Mouse (Mus musculus): Measurements from ENCODE around the gene Arhgef15.
A peak's percentile ranks its signal among the peaks of the same experiment; 100 is the strongest.
"Not testable (repeated sequence)": the region's sequence is repeated elsewhere in the genome, so short reads cannot be mapped to it uniquely, and the experiment has no call there.

Gene Arhgef15

DNA sequence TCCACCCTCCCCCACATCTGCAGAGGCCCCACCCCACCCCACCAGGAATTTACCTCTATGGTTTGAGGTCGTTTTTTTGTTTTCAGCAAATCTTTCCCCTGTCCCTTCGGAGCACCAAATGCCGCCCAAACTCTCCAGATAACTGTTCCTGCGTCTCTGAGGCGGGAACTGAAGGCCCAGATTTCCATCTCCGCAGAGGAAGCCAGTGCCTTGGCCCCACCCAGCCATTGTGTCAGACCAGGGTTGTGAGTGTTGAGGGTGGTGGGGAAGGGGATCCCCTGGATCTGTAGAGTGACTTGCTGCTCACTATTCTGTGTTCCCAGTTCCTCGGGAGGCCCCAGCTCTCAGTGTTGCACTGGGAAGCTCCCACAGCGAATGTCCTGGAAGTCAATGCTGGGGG is at the start of gene Arhgef15:
Gene Arhgef15, minus strand, starts transcription at position 173 of the 400 bp plus-strand sequence.
- DNase-seq (ENCODE audit: low read depth, low spot score): no peak

- DNase-seq (ENCODE audit: low read depth, low spot score): not testable (repeated sequence)
Measured at GRCm38 (mm10) chr11:69006575-69006974, 49.3 kb upstream of the Arhgef15 start.

- no peak for DNase-seq (ENCODE audit: low read depth, low spot score)
Measured at GRCm38 (mm10) chr11:69005193-69005592, 47.9 kb upstream of the Arhgef15 start.

DNA sequence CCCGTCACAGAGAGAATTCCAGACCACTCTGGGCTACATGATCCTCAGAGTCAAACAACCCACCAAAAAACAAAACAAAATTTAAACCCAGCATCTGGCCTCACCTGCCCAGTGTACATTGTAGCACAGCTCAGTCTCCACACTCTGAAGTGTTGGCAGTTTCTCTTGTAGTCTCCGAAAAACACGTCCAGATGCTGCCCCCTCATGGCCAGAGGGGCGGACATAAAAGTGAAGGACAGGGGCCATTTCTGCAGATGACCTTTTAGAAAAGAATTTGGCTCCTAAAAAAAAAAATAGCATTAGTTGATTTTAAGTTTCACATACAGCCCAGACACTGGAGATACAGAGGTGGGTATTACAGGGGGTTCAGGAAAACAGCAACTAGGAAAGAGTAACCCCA is 46.3 kb upstream of the Arhgef15 start:
- no peak for DNase-seq (ENCODE audit: low read depth, low spot score)

- DNase-seq (ENCODE audit: low read depth, low spot score): not testable (repeated sequence)
Measured at GRCm38 (mm10) chr11:69002782-69003181, 45.5 kb upstream of the Arhgef15 start.

DNA sequence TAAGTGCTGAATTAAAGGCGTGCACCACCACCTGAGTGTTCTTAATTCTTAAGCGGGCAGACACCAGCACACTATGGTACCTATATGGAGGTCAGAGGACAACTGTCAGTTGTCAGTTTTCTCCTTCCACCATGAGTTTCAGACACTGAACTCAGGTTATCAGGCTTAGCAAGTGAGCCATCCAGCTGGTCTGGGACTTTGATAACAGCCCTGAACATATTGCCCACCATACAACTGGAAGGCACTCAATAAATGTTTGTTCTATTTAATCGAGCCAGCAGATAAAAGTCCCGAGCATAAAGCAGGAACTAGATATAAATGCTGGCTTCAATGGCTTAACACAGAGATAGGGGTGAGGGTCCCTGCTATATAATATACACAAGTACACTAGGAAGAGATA is 39.8 kb upstream of the Arhgef15 start:
- DNase-seq (ENCODE audit: low read depth, low spot score): no peak

DNA sequence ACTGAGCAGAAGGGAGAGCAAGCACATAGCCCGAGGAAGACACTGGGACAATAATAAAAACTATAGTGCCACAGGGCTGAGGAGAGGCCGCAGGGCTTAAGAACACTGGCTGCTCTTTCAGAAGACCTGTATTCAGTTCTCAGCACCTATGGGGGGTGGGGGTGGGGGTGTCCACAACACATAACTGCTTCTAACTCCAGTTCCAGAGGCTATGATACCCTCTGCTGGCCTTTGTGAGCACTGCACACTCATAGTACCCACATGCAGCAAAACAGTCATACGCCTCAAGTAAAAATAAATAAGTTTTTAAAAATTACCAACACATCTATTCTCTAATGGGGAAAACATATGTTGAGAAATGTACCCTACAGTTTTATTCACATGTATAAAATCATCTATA is 37.1 kb upstream of the Arhgef15 start:
- DNase-seq (ENCODE audit: low read depth, low spot score): no peak

DNA sequence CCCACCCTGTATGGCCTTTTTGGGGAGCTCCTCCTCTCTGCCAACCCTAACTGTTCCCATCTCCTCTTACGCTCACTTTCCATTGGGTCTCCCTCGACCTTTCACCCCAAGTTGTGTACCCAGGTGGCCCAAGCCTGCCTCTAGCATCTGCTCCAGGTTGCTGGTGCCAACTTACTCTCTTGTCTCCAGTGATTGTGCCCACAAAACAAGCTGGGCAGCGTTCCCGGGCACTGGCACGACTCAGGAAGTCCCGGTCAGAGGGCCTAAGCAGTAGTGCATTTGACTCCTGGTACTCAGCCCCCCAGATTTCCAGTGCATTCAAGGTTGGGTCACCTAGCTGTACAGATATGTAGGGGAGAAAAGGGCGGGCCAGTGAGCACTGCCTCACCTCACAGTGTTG is 35.8 kb upstream of the Arhgef15 start:
- DNase-seq (ENCODE audit: low read depth, low spot score): no peak

GRCm38 (mm10) chr11:68988341-68988740 is 31.1 kb upstream of the Arhgef15 start:
- DNase-seq (ENCODE audit: low read depth, low spot score): no peak

- DNase-seq (ENCODE audit: low read depth, low spot score): no peak
Measured at GRCm38 (mm10) chr11:68987365-68987882, 30.1 kb upstream of the Arhgef15 start.

- DNase-seq (ENCODE audit: low read depth, low spot score): peak; percentile 73
Measured at GRCm38 (mm10) chr11:68982639-68983369, 25.5 kb upstream of the Arhgef15 start.

DNA sequence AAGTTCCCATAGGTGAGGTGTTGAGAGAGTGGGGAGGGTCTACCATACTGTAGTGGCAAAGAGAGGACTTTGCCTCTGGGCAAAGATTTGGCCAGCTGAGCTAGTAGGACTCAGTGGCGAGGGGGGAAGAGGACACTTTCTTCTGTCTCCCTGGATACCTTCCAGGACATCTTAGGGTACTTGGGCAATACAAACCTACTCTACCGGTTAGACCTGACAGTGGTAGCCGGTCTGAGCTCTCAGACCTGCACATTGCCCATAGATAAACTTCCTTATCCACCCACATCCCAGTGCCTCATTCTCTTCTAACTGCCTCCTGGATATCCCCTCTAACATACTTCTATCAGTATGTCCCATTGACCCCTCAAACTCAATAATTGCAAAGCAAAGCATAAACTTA is 23.6 kb upstream of the Arhgef15 start:
- no peak for DNase-seq (ENCODE audit: low read depth, low spot score)

DNA sequence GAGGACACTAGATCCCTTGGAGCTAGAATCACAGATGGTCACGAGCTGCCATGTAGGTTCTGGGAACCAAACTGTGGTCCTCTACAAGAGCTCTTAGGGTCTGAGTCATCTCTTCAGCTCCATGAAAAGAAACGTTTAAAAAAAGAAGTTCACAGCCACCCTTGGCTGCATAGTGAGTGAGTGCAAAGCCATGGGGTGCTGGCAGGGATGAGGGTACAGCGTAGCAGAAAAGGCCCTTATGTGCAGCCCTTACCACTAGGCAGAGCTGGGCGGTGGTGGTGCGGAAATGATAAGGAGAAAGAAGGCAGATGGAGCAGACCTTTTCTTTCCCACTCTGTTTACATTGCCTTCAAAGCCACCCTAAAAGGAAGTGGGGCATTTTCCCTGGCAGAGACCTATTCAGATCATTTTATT is 22.0 kb upstream of the Arhgef15 start:
- no peak for DNase-seq (ENCODE audit: low read depth, low spot score)

GRCm38 (mm10) chr11:68975601-68976000 is 18.3 kb upstream of the Arhgef15 start:
- no peak for DNase-seq (ENCODE audit: low read depth, low spot score)

DNA sequence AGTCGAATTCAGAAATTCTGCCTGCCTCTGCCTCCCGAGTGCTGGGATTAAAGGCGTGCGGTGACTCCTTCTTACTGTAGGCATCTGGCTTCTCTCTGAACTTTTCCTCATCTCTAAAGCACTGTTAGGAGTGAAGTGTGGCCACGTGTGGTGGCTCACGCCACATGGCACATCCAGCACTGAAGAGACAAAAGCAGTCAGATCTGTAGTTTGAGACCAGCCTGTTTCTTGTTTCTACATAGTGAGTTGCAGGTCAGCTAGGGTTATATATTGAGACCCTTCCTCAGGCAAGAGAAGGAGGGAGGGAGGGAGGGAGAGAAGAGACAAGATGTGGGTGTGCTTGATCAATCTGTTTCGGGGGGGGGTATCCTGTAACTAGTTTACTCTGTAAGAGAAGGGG is 17.8 kb upstream of the Arhgef15 start, which contains the start of gene Rangrf:
Gene Rangrf, minus strand, starts transcription at position 101 of the 400 bp plus-strand sequence.
- no peak for DNase-seq (ENCODE audit: low read depth, low spot score)

- DNase-seq (ENCODE audit: low read depth, low spot score): no peak
Measured at GRCm38 (mm10) chr11:68974059-68974450, 16.8 kb upstream of the Arhgef15 start.

DNA sequence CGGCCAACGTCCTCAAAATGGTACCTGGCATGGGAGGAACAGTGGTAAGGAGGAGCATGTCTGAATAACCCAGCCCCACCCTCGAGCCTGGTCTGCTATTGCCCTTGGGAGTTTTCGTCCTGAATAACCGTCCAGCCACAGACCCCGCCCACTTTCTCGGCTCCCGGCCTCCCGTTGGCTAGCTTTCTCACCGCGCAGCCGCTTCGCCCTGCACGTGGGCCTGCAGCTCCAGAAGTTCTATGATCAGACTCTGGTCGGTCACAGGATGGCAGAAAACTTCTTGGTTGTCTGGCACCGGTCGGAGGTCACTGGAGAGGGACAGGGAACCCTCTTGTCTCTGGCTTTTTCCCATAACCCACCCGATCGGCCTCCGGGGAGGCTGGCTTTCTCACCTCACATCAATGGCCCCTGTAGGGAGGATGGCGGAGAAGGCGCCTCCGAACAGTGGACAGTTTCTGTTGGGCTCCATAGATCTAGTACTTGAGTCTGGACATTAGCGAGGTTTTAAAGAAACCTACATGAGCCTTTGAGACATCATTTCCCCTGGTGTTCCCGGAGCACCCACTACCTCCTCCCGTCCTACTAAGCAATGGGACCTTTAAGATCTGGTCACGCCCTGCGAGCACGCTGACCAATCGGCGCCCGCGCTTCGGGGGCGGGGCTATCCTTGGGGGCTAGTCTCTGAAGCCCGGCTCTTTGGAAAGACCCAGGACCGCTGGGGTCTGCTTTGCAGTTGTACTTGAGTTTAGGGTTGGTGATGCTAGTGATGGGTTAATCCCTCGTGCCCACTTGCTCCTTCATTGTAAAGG is 16.2 kb upstream of the Arhgef15 start:
- DNase-seq (ENCODE audit: low read depth, low spot score): peak; percentile 88

DNA sequence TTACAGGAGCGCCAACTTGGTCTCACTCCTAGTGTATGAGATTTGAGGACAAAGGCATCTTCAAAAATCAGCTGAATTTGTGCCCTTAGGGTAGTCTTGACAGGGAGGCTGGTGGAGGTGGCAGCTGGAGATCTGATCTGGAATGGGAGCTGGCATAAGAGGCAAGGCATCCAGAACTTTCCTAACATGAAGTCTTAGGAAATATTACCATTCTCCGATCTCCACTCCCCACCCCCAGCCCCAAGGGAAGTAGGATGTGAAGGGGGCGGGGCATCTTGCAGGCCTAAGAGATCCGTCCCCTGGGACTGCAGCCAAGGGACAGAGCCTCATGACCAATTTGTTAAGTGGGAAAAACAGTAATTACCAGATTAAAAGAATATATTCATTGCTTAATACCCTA is 13.0 kb upstream of the Arhgef15 start:
- no peak for DNase-seq (ENCODE audit: low read depth, low spot score)

DNA sequence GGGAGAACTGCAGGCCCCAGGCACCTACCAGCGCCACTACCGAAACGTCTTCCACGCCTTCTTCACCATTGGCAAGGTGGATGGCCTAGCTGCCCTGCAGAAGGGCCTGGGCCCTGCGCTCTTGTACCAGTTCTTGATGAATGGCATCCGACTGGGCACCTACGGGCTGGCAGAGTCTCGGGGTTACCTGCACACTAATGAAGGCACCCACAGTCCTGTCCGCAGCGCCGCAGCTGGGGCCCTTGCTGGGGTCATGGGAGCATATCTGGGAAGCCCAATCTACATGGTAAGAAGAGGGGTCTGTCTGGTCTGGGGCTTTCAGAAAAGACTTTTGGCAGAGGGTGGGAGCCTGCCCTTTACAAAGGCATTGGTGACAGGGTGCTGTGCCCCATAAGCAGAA is 11.5 kb upstream of the Arhgef15 start:
- no peak for DNase-seq (ENCODE audit: low read depth, low spot score)

- DNase-seq (ENCODE audit: low read depth, low spot score): peak; percentile 91
Measured at GRCm38 (mm10) chr11:68967337-68968282, 10.3 kb upstream of the Arhgef15 start, which contains the start of gene Slc25a35. Slc25a35 (plus strand) TSS chr11:68968131.

DNA sequence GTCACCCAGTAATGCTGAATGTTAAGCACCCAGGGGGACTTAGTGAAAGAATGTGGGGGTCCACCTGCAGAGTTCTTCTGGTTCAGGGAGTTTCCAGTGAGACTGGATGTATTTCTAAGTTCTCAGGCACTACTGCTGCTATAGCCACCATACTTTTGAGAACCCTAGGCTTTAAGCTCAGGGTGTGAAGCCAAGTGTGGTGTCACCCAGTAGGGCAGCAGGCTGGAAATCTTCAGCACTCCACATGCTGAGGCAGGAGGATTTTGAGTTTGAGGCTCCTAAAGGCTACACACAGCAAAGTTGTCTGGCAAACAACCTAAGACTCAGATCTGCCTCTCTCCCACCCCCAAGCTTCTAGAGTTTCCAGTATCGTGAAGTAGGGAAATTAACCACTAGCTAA is 9.3 kb upstream of the Arhgef15 start:
- no peak for DNase-seq (ENCODE audit: low read depth, low spot score)

Data from mesoderm, embryonic 11.5 days (tissue).